Mouse (Mus musculus) neural tube, embryonic 13.5 days (tissue): Measurements from ENCODE around the gene Mecom. TPM values are rescaled to one million over a fixed set of nuclear protein-coding genes. Genes with fewer than 3 reads are reported as not detected.
A peak's percentile ranks its signal among the peaks of the same experiment; 100 is the strongest.

Source experiments
- ATAC-seq: fragments of 200-750 bp; cut with Nextera tagmentation; 2 replicates; pipeline ENCODE4 v1.8.0; 2017; ENCODE audit warnings: low read depth, mild to moderate bottlenecking, moderate TSS enrichment, moderate library complexity
- H3K27ac ChIP-seq: fragments of 300-500 bp; sonication (generic); replicated peaks from 2 replicates; pipeline ENCODE4 v1.5.1; 2015; ENCODE audit warnings: moderate library complexity, mild to moderate bottlenecking, inconsistent platforms
- H3K27me3 ChIP-seq: fragments of 300-500 bp; sonication (generic); 2 replicates; pipeline ENCODE4 v1.6.1; 2015; ENCODE audit warnings: mild to moderate bottlenecking, inconsistent platforms
- H3K36me3 ChIP-seq: fragments of 300-500 bp; sonication (generic); 2 replicates; pipeline ENCODE4 v1.6.1; 2015; ENCODE audit warnings: mild to moderate bottlenecking, inconsistent platforms
- H3K4me1 ChIP-seq: fragments of 300-500 bp; sonication (generic); replicated peaks from 2 replicates; pipeline ENCODE4 v1.6.1; 2015; ENCODE audit warnings: inconsistent platforms
- H3K4me2 ChIP-seq: fragments of 300-500 bp; sonication (generic); 2 replicates; pipeline ENCODE4 v1.6.1; 2015; ENCODE audit warnings: inconsistent platforms, mild to moderate bottlenecking, moderate library complexity
- H3K4me3 ChIP-seq: fragments of 300-500 bp; sonication (generic); 2 replicates; pipeline ENCODE4 v1.5.1; 2015; ENCODE audit warnings: mild to moderate bottlenecking, inconsistent platforms
- H3K9ac ChIP-seq: fragments of 300-500 bp; sonication (generic); 2 replicates; pipeline ENCODE4 v1.6.1; 2015; ENCODE audit warnings: moderate library complexity, mild to moderate bottlenecking, inconsistent platforms
- H3K9me3 ChIP-seq: fragments of 300-500 bp; sonication (generic); 2 replicates; pipeline ENCODE4 v1.6.1; 2016; ENCODE audit warnings: inconsistent platforms
- WGBS: fragments of 180-500 bp; shearing (Covaris S2); methylation state at CpG from one replicate; pipeline ENCODE4 v1.1.7; 2015; 5-methylcytosine and 5-hydroxymethylcytosine counted together
- polyA plus RNA-seq: library from polyadenylated mRNA; unstranded; fragments of >200 nt; fragmentation: Nextera tagmentation; extraction: Ambion mirVana; gene quantifications from 2 replicates; pipeline ENCODE4 v1.2.1, GENCODE M21; 2015

The Mecom gene
- polyA plus RNA-seq, 1 experiment from 2014 or later = 8.9 TPM

DNA sequence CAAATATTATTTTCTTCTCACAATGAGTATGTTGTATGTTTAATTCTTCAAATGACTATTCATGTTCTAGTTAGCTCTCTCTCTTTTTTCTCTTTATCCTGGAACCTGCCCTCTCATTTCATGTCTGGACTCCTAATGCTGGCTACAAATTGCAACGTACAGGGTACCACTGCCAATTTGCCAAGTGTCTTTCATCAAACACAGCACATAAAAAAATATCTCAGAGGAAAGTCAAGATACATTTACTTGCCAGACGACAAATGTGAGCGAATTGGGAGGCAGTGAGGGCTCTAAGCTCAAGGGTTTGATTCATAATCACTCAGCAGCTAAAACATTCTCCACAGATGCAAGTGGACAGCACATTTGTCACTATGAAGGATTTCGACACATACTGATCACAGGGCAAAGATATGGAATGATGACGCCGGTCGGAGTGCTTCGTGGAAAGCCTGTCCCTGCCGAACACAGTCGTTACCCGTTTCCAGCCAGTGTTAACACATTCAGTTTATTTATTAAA is 579.3 kb downstream of the Mecom start:
- no peaks in the 10 kb centered on the region for H3K4me1 ChIP-seq
- no peaks in the 10 kb centered on the region for H3K36me3 ChIP-seq
- H3K4me2 ChIP-seq = peak overlapping the region; percentile 13; the same call in 1 of the 2 replicates
- H3K4me3 ChIP-seq = no peak overlapping the region
- no peak overlapping the region for H3K9ac ChIP-seq
- 81% methylated on average over 11 of the region's 11 CpGs for WGBS
- H3K27me3 ChIP-seq = no peaks in the 10 kb centered on the region
- ATAC-seq = no peak
- H3K27ac ChIP-seq = no peak overlapping the region
- H3K9me3 ChIP-seq = no peaks in the 10 kb centered on the region

DNA sequence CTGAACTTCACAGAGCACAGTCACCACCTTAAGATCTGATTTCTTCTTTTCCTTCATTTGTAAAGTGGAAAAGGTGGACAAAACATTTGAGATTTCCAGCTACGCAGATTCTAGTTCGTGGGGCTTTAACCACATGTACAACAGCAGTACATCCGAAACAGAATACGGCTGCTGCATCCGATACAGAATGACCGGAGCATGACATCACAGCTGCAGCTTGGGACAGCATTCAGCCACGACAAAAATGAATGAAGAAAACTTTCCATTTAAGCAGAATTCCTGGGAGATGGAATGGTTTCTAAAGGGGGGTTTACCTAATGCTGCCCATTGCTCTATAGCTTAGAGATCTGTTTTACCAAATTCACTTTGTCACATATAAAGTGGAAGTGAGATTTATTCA is 583.9 kb downstream of the Mecom start:
- ATAC-seq = no peak
- H3K9me3 ChIP-seq = no peaks in the 10 kb centered on the region
- H3K27me3 ChIP-seq = no peaks in the 10 kb centered on the region
- H3K4me1 ChIP-seq = no peaks in the 10 kb centered on the region
- H3K4me2 ChIP-seq = no peak overlapping the region
- no peak overlapping the region for H3K4me3 ChIP-seq
- H3K9ac ChIP-seq = no peak overlapping the region
- 81% methylated on average over 7 of the region's 7 CpGs for WGBS
- H3K27ac ChIP-seq = no peak overlapping the region
- no peaks in the 10 kb centered on the region for H3K36me3 ChIP-seq

DNA sequence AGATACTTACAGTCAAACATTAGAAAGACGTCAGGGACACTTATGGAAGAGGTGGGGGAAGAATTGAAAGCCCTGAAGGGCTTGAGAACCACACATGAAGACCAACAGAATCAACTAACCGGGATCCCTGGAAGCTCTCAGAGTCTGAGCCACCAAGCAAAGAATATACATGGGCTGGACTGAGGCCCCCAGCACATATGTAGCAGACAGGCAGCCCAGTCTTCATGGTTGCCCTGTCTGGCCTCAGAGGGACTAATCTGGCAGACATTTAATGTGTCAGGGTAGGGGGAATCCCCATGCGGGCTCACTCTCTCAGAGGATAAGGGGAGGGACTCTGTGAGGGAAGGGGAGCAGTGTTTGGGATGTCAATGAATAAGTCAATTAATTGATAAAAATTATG is 584.4 kb downstream of the Mecom start:
- H3K9me3 ChIP-seq = no peaks in the 10 kb centered on the region
- H3K9ac ChIP-seq = no peak overlapping the region
- no peak for ATAC-seq
- no peak overlapping the region for H3K4me3 ChIP-seq
- H3K27me3 ChIP-seq = no peaks in the 10 kb centered on the region
- 81% methylated on average over 3 of the region's 3 CpGs for WGBS
- no peak overlapping the region for H3K27ac ChIP-seq
- no peaks in the 10 kb centered on the region for H3K36me3 ChIP-seq
- H3K4me2 ChIP-seq = no peak overlapping the region
- no peaks in the 10 kb centered on the region for H3K4me1 ChIP-seq

DNA sequence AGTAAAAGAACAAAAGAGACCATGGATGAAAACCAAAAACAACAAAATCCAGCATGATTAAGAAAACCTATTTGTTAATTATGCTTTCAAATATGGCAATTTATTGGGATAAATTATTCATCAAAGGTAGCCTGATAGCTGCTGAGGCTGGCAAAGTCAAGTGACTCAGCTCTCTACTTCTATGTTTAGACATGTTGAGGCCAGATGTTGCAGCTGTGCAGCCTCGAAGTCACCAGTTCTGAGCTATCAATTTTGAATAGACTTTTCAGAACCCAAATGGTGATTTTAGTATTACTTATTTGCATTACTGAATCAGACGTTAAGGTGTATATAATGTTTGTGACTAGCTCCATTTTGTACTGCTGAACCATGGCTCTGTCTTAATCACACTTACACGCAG is 588.8 kb downstream of the Mecom start:
- H3K9me3 ChIP-seq = no peaks in the 10 kb centered on the region
- WGBS = 81% methylated on average over 3 of the region's 3 CpGs
- H3K4me2 ChIP-seq = no peak overlapping the region
- H3K9ac ChIP-seq = no peak overlapping the region
- H3K27ac ChIP-seq = no peak overlapping the region
- H3K4me1 ChIP-seq = peaks cover 12% of the 10 kb centered on the region
- ATAC-seq = no peak
- no peaks in the 10 kb centered on the region for H3K36me3 ChIP-seq
- H3K4me3 ChIP-seq = no peak overlapping the region
- H3K27me3 ChIP-seq = no peaks in the 10 kb centered on the region

DNA sequence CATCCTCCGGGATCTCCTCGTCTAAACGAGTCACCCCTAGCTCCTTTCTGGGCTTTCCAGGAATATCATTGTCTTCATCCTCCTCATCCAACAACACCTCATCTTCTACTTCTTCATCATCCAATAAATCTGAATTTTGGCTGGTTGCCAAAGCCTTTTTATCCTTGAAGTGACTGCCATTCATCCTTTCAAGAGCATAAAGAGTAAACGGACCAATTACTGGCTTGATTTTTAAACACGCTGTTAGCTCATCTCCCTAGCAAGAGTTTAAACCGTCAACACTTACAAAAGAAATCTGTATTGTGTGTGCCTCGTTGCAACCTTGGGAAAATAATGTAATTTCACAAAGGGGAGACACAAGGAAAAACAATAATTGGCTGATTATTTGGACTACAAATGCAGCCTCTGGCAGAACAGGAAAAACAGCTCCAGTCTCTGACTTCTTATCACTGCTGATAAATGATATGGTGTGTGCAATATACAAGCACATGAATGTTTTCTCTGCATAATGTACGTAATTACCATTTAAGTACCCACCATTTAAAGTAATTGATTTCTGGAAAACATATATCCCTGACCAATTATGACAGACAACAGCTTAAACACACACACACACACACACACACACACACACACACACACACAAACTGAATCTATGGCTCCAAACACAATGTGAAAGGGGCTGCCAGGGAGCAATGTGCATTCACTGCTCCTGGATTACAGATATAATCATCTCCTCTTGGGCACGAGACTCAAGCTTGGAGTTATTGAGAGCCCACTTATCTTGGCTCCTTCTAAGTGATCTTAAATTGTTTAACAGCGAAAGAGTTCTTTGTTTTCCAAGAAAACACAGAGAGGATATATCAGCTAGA is 590.2 kb downstream of the Mecom start:
- ATAC-seq = peak; percentile 47; the same call in 1 of the 2 replicates
- 53% methylated on average over 10 of the region's 10 CpGs for WGBS

DNA sequence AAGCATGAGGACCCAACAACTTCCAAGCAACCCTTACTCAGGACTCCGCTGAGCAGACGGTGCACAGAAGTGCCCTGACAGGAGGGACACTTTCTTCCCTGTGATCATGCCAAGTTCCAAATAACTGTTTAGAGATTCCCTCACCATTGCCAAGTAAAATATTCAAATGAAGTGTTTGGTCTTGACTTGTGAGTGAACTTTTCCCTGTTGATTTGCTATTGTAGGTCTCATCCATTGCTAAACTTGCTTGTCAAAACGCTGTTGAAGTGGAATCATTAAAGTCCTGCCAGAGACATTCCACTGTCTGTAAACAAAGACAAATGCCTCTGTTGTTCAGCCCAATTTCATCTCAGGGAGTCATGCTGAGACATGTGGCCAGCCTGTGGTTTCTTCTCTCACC is 594.5 kb downstream of the Mecom start:
- 71% methylated on average over 3 of the region's 3 CpGs for WGBS
- no peaks in the 10 kb centered on the region for H3K9me3 ChIP-seq
- no peak overlapping the region for H3K4me3 ChIP-seq
- no peak overlapping the region for H3K4me2 ChIP-seq
- H3K27ac ChIP-seq = no peak overlapping the region
- H3K27me3 ChIP-seq = no peaks in the 10 kb centered on the region
- peaks cover 12% of the 10 kb centered on the region for H3K4me1 ChIP-seq
- ATAC-seq = no peak
- no peak overlapping the region for H3K9ac ChIP-seq
- H3K36me3 ChIP-seq = no peaks in the 10 kb centered on the region

More for the DNA sequence above, 590.2 kb downstream of the Mecom start:
- Histone ChIP-seq H3K27ac (no peak overlapping the region), H3K36me3 (no peaks in the 10 kb centered on the region), H3K4me2 (peak overlapping the region; percentile 3; the same call in 1 of the 2 replicates), H3K4me1 (peaks cover 12% of the 10 kb centered on the region), H3K4me3 (no peak overlapping the region), H3K9me3 (no peaks in the 10 kb centered on the region), H3K27me3 (no peaks in the 10 kb centered on the region), H3K9ac (no peak overlapping the region)

DNA sequence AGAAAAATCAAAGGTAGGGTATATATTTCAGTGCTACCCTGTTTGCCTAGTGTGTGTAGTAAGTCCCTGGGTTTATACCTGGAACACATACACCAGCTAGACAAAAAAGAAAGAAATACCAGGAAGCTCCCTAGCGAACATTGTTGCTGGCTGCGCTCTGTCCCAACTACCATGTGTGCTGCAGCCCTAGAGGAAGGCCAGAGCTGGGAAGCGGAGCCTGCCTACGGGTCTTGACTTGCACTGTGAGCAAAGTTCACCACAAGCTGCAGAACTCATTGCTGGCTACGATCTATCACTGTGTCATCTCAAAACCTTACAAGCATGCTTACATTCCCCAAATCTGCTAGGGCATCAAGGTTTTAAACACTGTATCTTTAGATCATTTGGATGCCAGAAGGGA is 597.0 kb downstream of the Mecom start:
- H3K27me3 ChIP-seq = no peaks in the 10 kb centered on the region
- ATAC-seq = no peak
- H3K36me3 ChIP-seq = no peaks in the 10 kb centered on the region
- no peaks in the 10 kb centered on the region for H3K9me3 ChIP-seq
- H3K9ac ChIP-seq = no peak overlapping the region
- no peaks in the 10 kb centered on the region for H3K4me1 ChIP-seq
- no peak overlapping the region for H3K4me2 ChIP-seq
- no peak overlapping the region for H3K4me3 ChIP-seq
- 89% methylated on average over 5 of the region's 5 CpGs for WGBS
- H3K27ac ChIP-seq = no peak overlapping the region

DNA sequence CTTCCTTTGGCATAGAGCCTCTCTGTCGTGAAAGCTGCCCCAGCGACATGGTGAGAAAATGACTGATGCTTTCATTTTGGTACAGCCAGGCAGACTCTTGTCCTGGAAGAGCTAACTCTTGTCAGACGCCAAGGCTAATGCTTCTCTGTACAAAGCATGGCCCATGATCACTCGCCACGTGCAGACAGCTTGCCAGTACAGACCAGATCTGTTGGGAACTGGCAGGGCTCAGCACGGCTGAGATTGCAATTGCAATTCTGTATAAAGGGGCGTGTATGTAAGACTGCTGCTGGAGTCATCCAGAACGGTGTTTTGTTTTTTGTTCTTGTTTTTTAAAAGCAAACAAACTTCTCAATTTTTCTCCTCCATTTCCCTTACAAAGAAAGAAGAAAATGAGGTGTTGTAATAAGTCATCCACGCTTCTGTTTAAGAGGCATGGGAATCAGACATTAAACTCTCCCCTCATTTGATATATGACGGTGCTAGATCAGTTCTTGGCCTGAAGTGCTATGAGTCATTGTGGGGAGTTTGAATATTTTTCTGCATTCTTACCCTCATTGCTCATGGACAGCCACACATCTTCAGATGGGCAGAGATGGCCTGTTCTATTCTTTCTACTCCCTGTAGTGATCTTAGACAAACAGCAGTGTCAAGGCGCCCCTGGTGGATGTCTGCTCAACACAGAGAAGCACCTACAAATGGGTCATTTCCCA is 644.1 kb downstream of the Mecom start:
- Histone ChIP-seq H3K4me1 (0 out of 2 replicates have a peak, but pooled peaks cover 4% of the 10 kb centered on the region), H3K4me3 (no peak overlapping the region), H3K36me3 (no peaks in the 10 kb centered on the region), H3K27me3 (no peaks in the 10 kb centered on the region), H3K4me2 (no peak overlapping the region), H3K9ac (no peak overlapping the region), H3K9me3 (no peaks in the 10 kb centered on the region), H3K27ac (no peak overlapping the region)
- ATAC-seq = no peak
- WGBS = 62% methylated on average over 11 of the region's 11 CpGs

Other genes starting within 250 kb of the Mecom start
- 0.32 and 0.59 TPM in 2 replicates for gene Actrt3, start 51.9 kb upstream of the Mecom start, polyA plus RNA-seq
- gene Mynn, start 54.1 kb upstream of the Mecom start, polyA plus RNA-seq = 33.9 and 35.5 TPM in 2 replicates
- gene Lrriq4, start 96.5 kb upstream of the Mecom start, polyA plus RNA-seq = not detected in 2 replicates
- gene Lrrc34, start 99.9 kb upstream of the Mecom start, polyA plus RNA-seq = 0.62 and 0.78 TPM in 2 replicates
- not detected in 2 replicates for gene Lrrc31, start 151.8 kb upstream of the Mecom start, polyA plus RNA-seq
- not detected in 2 replicates for gene Samd7, start 198.3 kb upstream of the Mecom start, polyA plus RNA-seq
- 90.5 and 91.9 TPM in 2 replicates for gene Sec62, start 244.9 kb upstream of the Mecom start, polyA plus RNA-seq